In the genomic region with DNA sequence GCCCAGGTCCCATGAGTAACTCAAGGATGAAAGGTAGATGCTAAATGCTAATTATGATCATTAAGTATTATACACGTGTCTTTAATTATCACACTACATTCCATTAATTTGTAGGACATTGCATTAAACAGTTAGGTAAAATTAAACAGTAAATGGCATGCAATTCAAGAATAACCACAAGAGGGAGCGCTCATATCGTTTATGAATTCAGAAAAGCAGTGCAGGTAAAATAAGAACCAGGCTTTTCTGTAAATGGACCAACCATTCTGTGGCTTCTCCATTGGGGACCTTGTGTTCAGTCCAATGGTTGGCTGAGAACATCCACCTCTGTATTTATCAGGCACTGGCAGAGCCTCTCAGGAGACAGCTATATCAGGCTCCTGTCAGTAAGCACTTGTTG, we compare ENCODE assay signal across 9 mouse cellular contexts. TPM values are rescaled to one million over a fixed set of nuclear protein-coding genes. Genes with fewer than 3 reads are reported as not detected.
DNase-seq lines count a peak whose midpoint lies in the region; ATAC-seq and TF ChIP-seq lines count a peak whose summit lies in the region.
"Had no signal": no experiment of that assay in that cellular context is flagged by ENCODE, and none has a peak within 500 bp of the region (broad histone marks: within the 10 kb centered on the region; RNA-seq: fewer than 3 reads in every experiment).

No protein-coding gene starts in this region.

- H3K4me3 ChIP-seq in forebrain, embryonic 11.5 days (ENCODE audit: low read depth, low read length) = no peak overlapping the region
- H3K4me3 ChIP-seq in forebrain, embryonic 10.5 days = no peak overlapping the region
- H3K4me3 ChIP-seq in lung, postnatal 0 days (ENCODE audit: low read depth, low read length) = no peak overlapping the region
- no peak overlapping the region for H3K4me3 ChIP-seq in midbrain, embryonic 15.5 days

- no peak for TF ChIP-seq EP300 in lung, postnatal 0 days (IDR thresholded peaks at IDR 0.05)

- peak; percentile 71 for TF ChIP-seq CTCF in lung, postnatal 0 days (IDR thresholded peaks at IDR 0.05)

- H3K27ac ChIP-seq in forebrain, embryonic 11.5 days (ENCODE audit: low read depth, low read length) = no peak overlapping the region
- no peak overlapping the region for H3K27ac ChIP-seq in forebrain, embryonic 10.5 days
- no peak overlapping the region for H3K27ac ChIP-seq in lung, postnatal 0 days (ENCODE audit: low read length)
- H3K27ac ChIP-seq in midbrain, embryonic 15.5 days = no peak overlapping the region

- DNase-seq in forebrain, embryonic 11.5 days (ENCODE audit: low spot score) = no peak
- DNase-seq in forebrain, embryonic 10.5 days (ENCODE audit: extremely low spot score, low spot score) = no peak
- peak; percentile 41 for DNase-seq in lung, postnatal 0 days (ENCODE audit: low spot score)
- no peak for DNase-seq in lung, adult 18-20 months
- DNase-seq in embryo, embryonic 9.5 days (ENCODE audit: extremely low spot score) = peak; percentile 31
- DNase-seq in spleen, adult 12 weeks (ENCODE audit: low spot score) = no peak

- no peak overlapping the region for H3K9ac ChIP-seq in forebrain, embryonic 11.5 days (ENCODE audit: low read length)
- H3K9ac ChIP-seq in lung, postnatal 0 days (replicated peaks; ENCODE audit: low read depth) = no peak overlapping the region
- no peak overlapping the region for H3K9ac ChIP-seq in midbrain, embryonic 15.5 days

- no peaks in the 10 kb centered on the region for H3K9me3 ChIP-seq in forebrain, embryonic 11.5 days (ENCODE audit: control insufficient read depth, low read length)
- no peaks in the 10 kb centered on the region for H3K9me3 ChIP-seq in forebrain, embryonic 10.5 days
- H3K9me3 ChIP-seq in lung, postnatal 0 days (ENCODE audit: low read length) = no peaks in the 10 kb centered on the region
- H3K9me3 ChIP-seq in midbrain, embryonic 15.5 days = no peaks in the 10 kb centered on the region

- H3K4me2 ChIP-seq in forebrain, embryonic 11.5 days (ENCODE audit: low read depth, low read length, severe bottlenecking) = no peak overlapping the region
- no peak overlapping the region for H3K4me2 ChIP-seq in lung, postnatal 0 days (replicated peaks; ENCODE audit: low read depth, low read length)
- H3K4me2 ChIP-seq in midbrain, embryonic 15.5 days = no peak overlapping the region

- 0 out of 2 replicates have a peak, but pooled peaks have one; percentile 36 for ATAC-seq in forebrain, embryonic 11.5 days (replicated peaks; ENCODE audit: low FRiP score)
- ATAC-seq in lung, postnatal 0 days = no peak
- 0 out of 2 replicates have a peak, but pooled peaks have one; percentile 54 for ATAC-seq in midbrain, embryonic 15.5 days (replicated peaks)
- ATAC-seq in erythroid progenitor cell, adult 5-6 weeks (replicated peaks; ENCODE audit: low FRiP score, poor library complexity, severe bottlenecking) = no peak

- H3K36me3 ChIP-seq in forebrain, embryonic 11.5 days (ENCODE audit: control insufficient read depth, insufficient read depth, low read length) = no peaks in the 10 kb centered on the region
- H3K36me3 ChIP-seq in forebrain, embryonic 10.5 days (replicated peaks) = no peaks in the 10 kb centered on the region
- H3K36me3 ChIP-seq in lung, postnatal 0 days (ENCODE audit: insufficient read depth, low read length) = no peaks in the 10 kb centered on the region
- no peaks in the 10 kb centered on the region for H3K36me3 ChIP-seq in midbrain, embryonic 15.5 days (replicated peaks)
- H3K36me3 ChIP-seq: G1E had no signal

- no peaks in the 10 kb centered on the region for H3K27me3 ChIP-seq in forebrain, embryonic 11.5 days (ENCODE audit: control insufficient read depth, insufficient read depth, low read length)
- H3K27me3 ChIP-seq in forebrain, embryonic 10.5 days (ENCODE audit: poor library complexity, severe bottlenecking) = no peaks in the 10 kb centered on the region
- H3K27me3 ChIP-seq in lung, postnatal 0 days (replicated peaks; ENCODE audit: insufficient read depth, low read length) = no peaks in the 10 kb centered on the region
- H3K27me3 ChIP-seq in midbrain, embryonic 15.5 days (replicated peaks) = no peaks in the 10 kb centered on the region

- 5% methylated on average over 3 of the region's 3 CpGs for WGBS in forebrain, embryonic 11.5 days
- 1% methylated on average over 3 of the region's 3 CpGs for WGBS in forebrain, embryonic 10.5 days
- 6% methylated on average over 3 of the region's 3 CpGs for WGBS in lung, postnatal 0 days
- WGBS in midbrain, embryonic 15.5 days = 4% methylated on average over 3 of the region's 3 CpGs

- H3K4me1 ChIP-seq in forebrain, embryonic 11.5 days (replicated peaks; ENCODE audit: control insufficient read depth, insufficient read depth, low read length) = no peaks in the 10 kb centered on the region
- no peaks in the 10 kb centered on the region for H3K4me1 ChIP-seq in forebrain, embryonic 10.5 days
- H3K4me1 ChIP-seq in lung, postnatal 0 days (ENCODE audit: insufficient read depth, low read depth, low read length) = no peaks in the 10 kb centered on the region
- no peaks in the 10 kb centered on the region for H3K4me1 ChIP-seq in midbrain, embryonic 15.5 days

RNA-seq across cellular contexts. Expression of a gene that starts 25.2 kb away (rescaled TPM):
- polyA plus RNA-seq in forebrain, embryonic 11.5 days (2014; fragmentation: Nextera tagmentation; extraction: Ambion mirVana) = 0.07 TPM in 1 of 2 replicates, not detected in the other
- polyA plus RNA-seq in forebrain, embryonic 10.5 days (2016; fragmentation: Nextera tagmentation; extraction: Ambion mirVana) = not detected in 2 replicates
- 30.6 and 37.8 TPM in 2 replicates for polyA plus RNA-seq in lung, postnatal 0 days (2015; fragmentation: Nextera tagmentation; extraction: Ambion mirVana)
- 1.2 and 1.3 TPM in 2 replicates for polyA plus RNA-seq in midbrain, embryonic 15.5 days (2015; fragmentation: Nextera tagmentation; extraction: Ambion mirVana)
- total RNA-seq in erythroid progenitor cell, adult 5-6 weeks (2015; ENCODE audit: low replicate concordance) = 3.2 and 10.5 TPM in 2 replicates
- 1.8 and 2.5 TPM in 2 replicates for total RNA-seq in erythroid progenitor cell, adult 5-6 weeks (2017; ENCODE audit: low replicate concordance)
- polyA plus RNA-seq: G1E had no signal

Comparison
In these comparisons a context has a peak if more than half of its experiments do, and no peak if none do; other contexts are left out.
1. DNase-seq: peak in lung, postnatal 0 days (single experiment) and embryo, embryonic 9.5 days (single experiment); none in forebrain, embryonic 11.5 days (single experiment), forebrain, embryonic 10.5 days (single experiment), lung, adult 18-20 months (0 of 2) and spleen, adult 12 weeks (single experiment).
2. ATAC-seq: peak in forebrain, embryonic 11.5 days (single experiment) and midbrain, embryonic 15.5 days (single experiment); none in lung, postnatal 0 days (single experiment) and erythroid progenitor cell, adult 5-6 weeks (single experiment).
3. RNA of a gene that starts 25.2 kb away (polyA plus RNA-seq): 30.6 to 37.8 TPM in lung, postnatal 0 days; 1.2 to 1.3 TPM in midbrain, embryonic 15.5 days, 0.07 TPM in forebrain, embryonic 11.5 days and not detected in forebrain, embryonic 10.5 days; every median in the first group is over 10 times any median in the second.